Mouse (Mus musculus) ES-E14 (cell line): ENCODE results near the gene Kalrn. TPM values are rescaled to one million over a fixed set of nuclear protein-coding genes. Genes with fewer than 3 reads are reported as not detected.

Source experiments
- DNase-seq: peaks from one replicate; pipeline ENCODE4 v3.0.0-alpha.2; 2013; ENCODE audit warnings: low read depth, low spot score
- H3K27ac ChIP-seq: 2 replicates; pipeline ENCODE4 v1.5.1; 2012; ENCODE audit warnings: low read depth, mild to moderate bottlenecking, low read length, moderate library complexity, mixed read lengths; ENCODE audit not compliant: poor library complexity, insufficient read depth, severe bottlenecking
- H3K36me3 ChIP-seq: 2 replicates; pipeline ENCODE4 v1.6.1; 2012; ENCODE audit warnings: mild to moderate bottlenecking, low read length, moderate library complexity, mixed read lengths; ENCODE audit not compliant: control insufficient read depth, poor library complexity, insufficient read depth, severe bottlenecking
- H3K4me1 ChIP-seq, 2 experiments: fragments of 150-350 bp in 1 of 2; sonication (generic) in 1 of 2; 2 replicates each; pipeline ENCODE4 v1.6.1; 2012; ENCODE audit warnings: low read length in 2 of 2, mild to moderate bottlenecking in 1 of 2, mixed read lengths in 1 of 2; ENCODE audit not compliant: control insufficient read depth in 2 of 2, insufficient read depth in 2 of 2, poor library complexity in 1 of 2
- H3K4me3 ChIP-seq, 2 experiments: fragments of 150-350 bp in 1 of 2; sonication (generic) in 1 of 2; 2 replicates each; pipeline ENCODE4 v1.5.1; 2012; ENCODE audit warnings: low read length in 2 of 2, low read depth in 1 of 2, mild to moderate bottlenecking in 1 of 2, mixed read lengths in 1 of 2; ENCODE audit not compliant: insufficient read depth in 1 of 2, poor library complexity in 1 of 2, severe bottlenecking in 1 of 2
- H3K9ac ChIP-seq: 2 replicates; pipeline ENCODE4 v1.6.1; 2012; ENCODE audit warnings: low read depth, mild to moderate bottlenecking, low read length, mixed read lengths; ENCODE audit not compliant: poor library complexity, insufficient read depth, severe bottlenecking
- H3K9me3 ChIP-seq: fragments of 150-350 bp; sonication (generic); 2 replicates; pipeline ENCODE4 v1.6.1; 2012; ENCODE audit warnings: low read depth, mild to moderate bottlenecking, low read length; ENCODE audit not compliant: control insufficient read depth, insufficient read depth
- CHD2 ChIP-seq: IDR thresholded peaks from 2 replicates; pipeline ENCODE4 v1.6.1; 2014; ENCODE audit warnings: mild to moderate bottlenecking, low read depth, low read length, inconsistent platforms
- HCFC1 ChIP-seq: IDR thresholded peaks from 2 replicates; pipeline ENCODE4 v1.6.1; 2012; ENCODE audit warnings: low read length, inconsistent platforms, borderline replicate concordance; ENCODE audit not compliant: insufficient read depth
- MAFK ChIP-seq: IDR thresholded peaks from 2 replicates; pipeline ENCODE4 v1.6.1; 2014; ENCODE audit warnings: mild to moderate bottlenecking, low read depth, low read length, inconsistent platforms; ENCODE audit not compliant: insufficient read depth
- ZC3H11A ChIP-seq: IDR thresholded peaks from 2 replicates; pipeline ENCODE4 v1.6.1; 2012; ENCODE audit warnings: low read depth, mild to moderate bottlenecking, inconsistent platforms, low read length, borderline replicate concordance
- ZNF384 ChIP-seq: IDR thresholded peaks from 2 replicates; pipeline ENCODE4 v1.6.1; 2012; ENCODE audit warnings: low read depth, low read length, inconsistent platforms
- in situ Hi-C, 2 experiments: fragments of 600-800 bp; cut with MboI; formaldehyde crosslinking; loops; one replicate each; pipeline ENCODE4 v1.15.1; 2025; ENCODE audit warnings: low sequenced_read_pairs in 2 of 2, inconsistent platforms in 1 of 2; ENCODE audit not compliant: unreplicated experiment in 2 of 2
- total RNA-seq: library from RNA; depleted of rRNA; stranded (reverse); fragments of 300-350 nt; gene quantifications from 2 replicates; pipeline ENCODE4 v1.2.3, GENCODE M21; 2012

Kalrn gene
- total RNA-seq, 1 experiment = 15.7 TPM

GRCm38 (mm10) chr16:34056418-34057111 lies 516.8 kb downstream of the Kalrn start:
- Histone ChIP-seq H3K4me3 (no peak overlapping the region), H3K27ac (no peak overlapping the region), H3K36me3 (no peaks in the 10 kb centered on the region), H3K4me1 (peaks cover 0 to 1% of the 10 kb centered on the region in 2 experiments; a peak in 1 of 4 replicates), H3K9ac (no peak overlapping the region), H3K9me3 (no peaks in the 10 kb centered on the region)
- peak; percentile 46; the same call in 1 of the 2 replicates for TF ChIP-seq MAFK
- no peak for TF ChIP-seq CHD2
- peak; percentile 47 for DNase-seq
- in situ Hi-C loops = no loop called here

GRCm38 (mm10) chr16:34050090-34050489 lies 523.2 kb downstream of the Kalrn start:
- H3K9ac ChIP-seq = no peak overlapping the region
- no peaks in the 10 kb centered on the region for H3K9me3 ChIP-seq
- no peak overlapping the region for H3K4me3 ChIP-seq
- no peak for DNase-seq
- no peak for TF ChIP-seq HCFC1
- TF ChIP-seq MAFK = no peak
- no peak for TF ChIP-seq ZNF384
- TF ChIP-seq CHD2 = no peak
- no peak for TF ChIP-seq ZC3H11A
- H3K27ac ChIP-seq = no peak overlapping the region
- H3K36me3 ChIP-seq = no peaks in the 10 kb centered on the region
- in situ Hi-C loops = no loop called here
- H3K4me1 ChIP-seq = no peaks in the 10 kb centered on the region

GRCm38 (mm10) chr16:34049361-34049760 lies 524.0 kb downstream of the Kalrn start:
- H3K4me3 ChIP-seq = no peak overlapping the region
- no peak for DNase-seq
- no peak overlapping the region for H3K9ac ChIP-seq
- no peaks in the 10 kb centered on the region for H3K9me3 ChIP-seq
- H3K4me1 ChIP-seq = no peaks in the 10 kb centered on the region
- no peaks in the 10 kb centered on the region for H3K36me3 ChIP-seq
- TF ChIP-seq MAFK (no peak), ZC3H11A (no peak), CHD2 (no peak), ZNF384 (no peak), HCFC1 (no peak)
- in situ Hi-C loops = no loop called here
- H3K27ac ChIP-seq = no peak overlapping the region

GRCm38 (mm10) chr16:34048232-34048631 lies 525.1 kb downstream of the Kalrn start:
- in situ Hi-C loops = no loop called here
- DNase-seq = no peak

GRCm38 (mm10) chr16:34047543-34047942 lies 525.8 kb downstream of the Kalrn start:
- no peaks in the 10 kb centered on the region for H3K9me3 ChIP-seq
- no peak for DNase-seq
- H3K4me3 ChIP-seq = no peak overlapping the region
- in situ Hi-C loops = no loop called here
- no peak for TF ChIP-seq HCFC1
- TF ChIP-seq ZC3H11A = no peak
- TF ChIP-seq CHD2 = no peak
- TF ChIP-seq MAFK = no peak
- no peak for TF ChIP-seq ZNF384
- H3K4me1 ChIP-seq = no peaks in the 10 kb centered on the region
- no peak overlapping the region for H3K27ac ChIP-seq
- no peak overlapping the region for H3K9ac ChIP-seq
- no peaks in the 10 kb centered on the region for H3K36me3 ChIP-seq

More at GRCm38 (mm10) chr16:34048232-34048631, 525.1 kb downstream of the Kalrn start:
- Histone ChIP-seq H3K4me3 (no peak overlapping the region), H3K9ac (no peak overlapping the region), H3K27ac (no peak overlapping the region), H3K36me3 (no peaks in the 10 kb centered on the region), H3K4me1 (no peaks in the 10 kb centered on the region), H3K9me3 (no peaks in the 10 kb centered on the region)
- TF ChIP-seq CHD2 (no peak), ZNF384 (no peak)
